Mouse (Mus musculus): ENCODE results near the gene Elof1. TPM values are rescaled to one million over a fixed set of nuclear protein-coding genes. Genes with fewer than 3 reads are reported as not detected.
"Not testable (repeated sequence)": the region's sequence is repeated elsewhere in the genome, so short reads cannot be mapped to it uniquely, and the experiment has no call there.

Gene Elof1
- total RNA-seq (2021): 10 to 100 TPM; 60.4 to 60.7 TPM
- long read RNA-seq, transcript Elof1-204 (3 exons, 567 nt): minor isoform, 5 of 103 reads
- long read RNA-seq, transcript Elof1-201 (3 exons, 888 nt): major isoform, 91 of 103 reads
- long read RNA-seq, partial matches to known transcripts: 0 of 103 reads
- long read RNA-seq, other reads (novel, unspliced or antisense): 2 of 103 reads

DNA sequence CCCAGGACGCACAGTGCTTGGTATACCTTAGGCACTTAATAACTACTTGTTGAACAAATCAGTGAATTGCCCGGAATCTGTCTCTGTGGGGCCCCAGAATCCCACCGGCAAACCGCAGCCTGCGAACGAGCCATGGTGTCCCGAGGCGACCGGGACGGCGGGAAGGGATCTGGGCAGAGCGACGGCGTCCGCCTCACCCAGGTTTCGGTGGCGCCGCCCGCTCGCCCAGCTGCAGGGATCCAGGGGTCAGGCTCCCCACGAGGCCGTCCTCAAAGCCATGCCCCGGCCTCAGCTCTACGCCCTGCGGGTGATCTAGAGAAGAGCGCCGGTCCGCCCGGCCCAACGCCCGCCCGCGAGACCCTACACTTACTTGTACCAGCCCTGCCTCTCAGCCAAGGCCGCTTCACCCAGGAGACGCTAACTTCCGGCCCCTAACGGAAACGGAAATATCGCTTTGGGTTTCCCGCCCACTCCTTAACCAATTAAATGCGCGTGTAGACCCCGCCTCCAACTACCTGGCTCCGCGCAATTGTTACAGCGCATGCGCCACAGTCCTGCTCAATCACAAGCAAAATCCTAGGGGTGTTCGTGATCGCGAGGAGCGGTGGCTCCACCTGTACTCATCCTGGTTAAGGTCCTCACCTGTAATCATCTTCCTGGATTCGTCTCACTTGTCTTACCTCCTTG is at the start of gene Elof1:
Gene Elof1 (minus strand): TSS at position 433 of the 687 bp plus-strand sequence.
- DNase-seq (ENCODE audit: low spot score in 2 of 2): peak; percentile 92 to 94

DNA sequence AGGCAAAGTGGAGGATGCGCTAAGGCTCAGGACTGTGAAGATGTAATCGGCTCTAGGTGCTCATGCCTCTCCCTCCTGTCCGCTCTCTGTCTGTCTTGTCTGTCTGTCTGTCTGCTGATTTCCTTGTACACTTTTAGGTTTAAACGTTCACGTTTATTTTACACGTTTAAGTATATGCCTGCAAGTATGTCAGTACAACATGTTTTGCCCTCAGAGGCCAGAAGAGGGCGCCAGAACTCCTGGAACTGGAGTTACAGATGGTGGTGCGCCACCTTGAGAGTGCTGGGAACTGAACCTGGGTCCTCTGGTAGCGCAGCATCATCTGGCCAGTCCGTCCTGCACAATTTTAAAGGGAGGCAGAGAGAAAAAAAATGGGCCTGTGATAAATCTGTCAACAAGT is 49.7 kb upstream of the Elof1 start:
- no peak for DNase-seq (ENCODE audit: low spot score in 2 of 2)

DNA sequence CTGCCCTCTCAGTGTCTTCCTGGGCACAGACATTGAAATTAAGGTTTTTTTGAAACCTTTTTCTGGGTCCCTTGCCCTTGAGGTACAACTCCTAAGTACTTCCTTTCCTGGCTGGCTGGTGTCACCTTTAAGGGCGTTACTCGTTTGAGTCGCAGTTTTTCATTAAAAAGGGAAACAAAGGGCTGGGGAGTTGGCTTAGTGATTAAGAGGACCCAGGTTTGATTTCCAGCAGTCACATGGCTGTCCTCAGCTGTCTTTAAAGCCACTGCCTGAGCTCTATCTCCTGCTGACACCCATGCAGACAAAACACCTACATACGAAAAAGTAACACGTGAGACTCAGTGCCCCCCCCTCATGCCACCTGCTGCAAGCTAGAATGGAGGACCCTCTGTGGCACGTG is 49.0 kb upstream of the Elof1 start:
- DNase-seq (ENCODE audit: low spot score in 2 of 2): no peak

DNA sequence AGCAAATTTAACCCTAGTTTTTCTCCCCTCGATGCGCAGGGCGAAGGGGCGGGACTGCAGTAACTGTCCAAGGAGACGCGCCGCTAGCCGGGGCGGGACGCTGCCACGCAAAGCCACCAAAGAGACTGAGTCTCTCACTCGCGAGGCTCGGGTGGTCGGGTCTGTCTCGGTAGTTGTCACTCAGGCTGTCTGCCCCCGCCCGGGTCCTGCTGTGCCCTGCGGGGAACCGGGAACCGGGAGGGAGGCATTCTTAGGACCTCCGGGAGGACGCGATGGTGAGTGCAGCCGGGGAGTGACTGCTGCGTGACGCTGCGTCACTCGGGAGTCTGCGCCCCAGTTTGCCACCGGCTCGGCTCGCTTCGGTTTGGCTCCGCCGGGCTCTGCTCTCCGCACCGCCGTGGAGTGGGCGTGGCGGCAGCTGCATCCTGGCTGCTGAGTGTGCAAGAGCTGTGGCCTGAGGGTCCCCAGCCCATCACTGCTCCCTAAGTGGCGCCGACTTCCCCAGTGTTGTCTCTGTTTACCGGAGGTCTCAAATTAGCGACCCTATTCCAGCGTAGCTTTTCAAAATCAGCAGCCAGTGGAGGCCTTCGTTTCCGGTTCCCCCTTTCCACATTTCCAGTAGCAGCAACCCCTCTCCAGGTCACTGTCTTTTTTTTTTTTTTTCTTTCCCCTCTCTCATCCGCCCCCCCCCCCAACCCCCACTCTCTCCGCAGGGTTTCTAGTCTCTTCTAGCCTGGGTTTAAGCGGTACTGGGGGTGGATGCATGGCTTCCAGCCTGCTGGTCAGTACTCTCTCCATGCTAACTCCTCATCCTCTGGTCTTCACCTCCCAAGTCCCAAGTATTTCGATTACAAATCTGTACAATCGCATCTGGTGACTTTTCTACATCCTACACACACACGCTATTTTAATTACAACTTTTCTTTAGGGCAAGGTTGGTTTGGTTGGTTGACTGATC is 48.0 kb upstream of the Elof1 start:
- peak; percentile 53 to 60 for DNase-seq (ENCODE audit: low spot score in 2 of 2)

DNA sequence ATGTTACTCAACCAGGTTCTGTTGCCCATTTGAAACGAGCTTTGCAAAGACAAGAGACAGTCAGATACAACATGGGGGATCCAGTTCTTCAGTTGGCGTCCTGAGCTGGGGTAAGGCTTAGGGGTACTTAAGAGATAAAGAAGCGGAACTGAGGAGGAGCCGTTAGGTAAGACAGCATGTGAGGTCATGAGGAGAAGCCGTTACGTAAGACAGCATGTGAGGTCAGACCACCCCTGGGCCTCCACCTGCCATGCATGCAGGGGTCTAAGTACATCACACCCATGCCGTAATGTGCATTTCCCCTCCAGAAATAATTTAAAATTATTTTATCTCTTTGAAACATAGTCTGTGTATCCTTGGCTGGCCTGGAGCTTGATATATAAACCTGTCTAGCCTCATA is 45.9 kb upstream of the Elof1 start:
- no peak for DNase-seq (ENCODE audit: low spot score in 2 of 2)

DNA sequence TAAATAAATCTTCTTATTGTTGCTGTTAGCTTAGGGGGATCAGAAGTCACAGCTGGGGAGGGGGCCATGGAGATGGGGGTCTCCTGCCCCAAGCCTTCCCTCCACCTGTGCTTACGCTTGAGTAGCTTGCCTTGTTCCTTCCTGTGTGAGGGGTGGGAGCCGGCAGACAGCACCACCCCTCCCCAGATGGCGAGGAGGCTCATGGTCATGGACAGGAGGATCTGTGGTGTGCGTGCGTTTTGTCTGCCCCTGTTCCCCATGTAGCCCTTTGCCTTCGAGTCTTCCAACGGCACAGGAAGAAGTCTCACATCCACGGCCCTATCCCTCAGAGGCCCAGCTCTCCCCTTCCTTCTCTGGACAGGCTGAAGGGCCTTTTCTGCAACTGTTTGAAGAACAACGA is 45.3 kb upstream of the Elof1 start:
- no peak for DNase-seq (ENCODE audit: low spot score in 2 of 2)

GRCm38 (mm10) chr9:22161299-22161698 is 44.3 kb upstream of the Elof1 start:
- no peak for DNase-seq (ENCODE audit: low spot score in 2 of 2)

DNA sequence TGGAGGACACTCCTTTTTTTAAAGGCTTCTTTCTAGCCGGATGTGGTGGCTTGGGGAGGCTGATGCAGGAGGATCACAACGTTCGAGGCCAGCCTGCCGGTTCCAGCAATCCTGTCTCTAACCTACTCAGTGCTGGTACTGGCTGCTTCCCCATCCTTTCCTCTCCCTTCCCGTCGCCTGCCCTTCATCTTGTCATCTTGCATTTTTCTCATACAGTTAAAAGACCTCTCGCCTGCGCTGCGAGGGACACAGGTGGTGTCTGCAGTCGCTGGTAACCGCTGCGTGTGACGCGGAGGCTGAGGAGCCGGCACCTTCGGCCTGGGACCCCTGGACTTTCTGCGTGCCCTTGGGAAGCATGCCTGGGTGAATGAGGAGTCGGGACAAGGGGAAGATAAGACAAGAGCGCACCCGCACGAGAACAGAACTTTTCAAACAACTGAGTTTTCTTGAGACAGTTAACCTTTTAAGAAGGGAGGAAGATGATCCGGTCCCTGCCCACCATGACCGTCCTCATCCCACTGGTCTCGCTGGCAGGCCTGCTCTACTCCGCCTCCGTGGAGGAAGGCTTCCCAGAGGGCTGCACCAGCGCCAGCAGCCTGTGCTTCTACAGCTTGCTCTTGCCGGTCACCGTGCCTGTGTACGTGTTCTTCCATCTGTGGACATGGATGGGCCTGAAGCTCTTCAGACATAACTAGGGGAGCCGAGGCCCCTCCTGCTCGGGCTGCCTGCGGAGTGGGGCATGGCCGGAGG is 40.7 kb upstream of the Elof1 start:
- DNase-seq (ENCODE audit: low spot score in 2 of 2): peak in 1 of 2 experiments; percentile 28

DNA sequence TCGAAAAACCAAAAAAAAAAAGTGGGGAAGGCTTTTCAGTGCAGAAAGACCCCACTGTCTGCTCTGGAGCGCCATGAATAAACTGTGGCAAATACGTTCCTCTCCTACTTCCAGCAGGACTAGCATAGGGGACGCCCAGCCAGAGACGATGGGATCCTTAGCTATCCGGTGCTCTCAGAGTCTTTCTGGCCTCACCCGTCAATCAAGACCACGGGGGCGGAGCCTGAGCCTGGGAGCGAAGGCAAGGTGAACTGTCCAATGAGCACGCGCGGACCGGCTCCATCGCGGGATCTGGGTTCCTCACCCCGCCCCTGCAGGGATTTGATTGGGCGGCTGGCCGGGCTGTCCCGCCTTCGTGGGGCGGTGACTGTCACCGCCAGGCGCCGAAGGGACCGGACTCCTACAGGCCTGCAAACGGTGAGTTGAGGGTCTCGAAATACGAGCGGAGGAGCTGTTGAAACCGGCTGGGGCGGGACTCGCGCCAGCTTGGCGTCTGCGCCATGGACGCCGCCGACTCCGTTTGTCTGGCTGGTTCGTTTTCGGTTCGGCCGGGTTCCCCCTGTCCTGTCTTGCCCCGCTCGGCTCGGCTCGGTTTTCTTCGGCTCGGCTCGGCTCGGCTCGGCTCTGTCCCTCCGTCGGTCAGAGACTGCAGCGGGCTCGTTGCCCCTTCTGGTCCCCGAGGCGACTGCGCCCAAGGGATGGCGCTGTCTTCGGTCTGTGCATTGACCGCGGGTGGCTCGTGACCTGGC is 39.7 kb upstream of the Elof1 start, which contains the start of gene Pigyl:
Gene Pigyl (plus strand): TSS at position 350 of the 749 bp plus-strand sequence.
- peak; percentile 98 to 99 for DNase-seq (ENCODE audit: low spot score in 2 of 2)

- peak; percentile 70 to 79 for DNase-seq (ENCODE audit: low spot score in 2 of 2)
Measured at GRCm38 (mm10) chr9:22155614-22156013, 38.6 kb upstream of the Elof1 start.

GRCm38 (mm10) chr9:22153810-22154209 is 36.8 kb upstream of the Elof1 start:
- DNase-seq (ENCODE audit: low spot score in 2 of 2): no peak

DNA sequence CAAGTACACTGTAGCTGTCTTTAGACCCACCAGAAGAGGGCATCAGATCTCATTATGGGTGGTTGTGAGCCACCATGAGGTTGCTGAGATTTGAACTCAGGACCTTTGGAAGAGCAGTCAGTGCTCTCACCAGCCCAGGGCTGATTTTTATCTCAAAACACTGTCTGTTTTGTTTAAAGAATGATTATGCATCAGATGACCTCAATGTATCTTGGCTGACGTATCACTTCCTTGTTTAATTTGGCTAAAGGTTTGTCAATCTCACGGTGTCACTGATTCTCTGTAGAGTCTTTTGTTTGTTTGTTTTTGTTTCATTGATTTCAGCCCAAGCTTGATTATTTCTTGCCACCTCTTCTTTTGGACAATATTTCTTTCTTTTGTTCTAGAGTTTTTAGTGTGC is 34.0 kb upstream of the Elof1 start:
- DNase-seq (ENCODE audit: low spot score in 2 of 2): no peak

- DNase-seq (ENCODE audit: low spot score in 2 of 2): not testable (repeated sequence)
Measured at GRCm38 (mm10) chr9:22150249-22150693, 33.3 kb upstream of the Elof1 start.

DNA sequence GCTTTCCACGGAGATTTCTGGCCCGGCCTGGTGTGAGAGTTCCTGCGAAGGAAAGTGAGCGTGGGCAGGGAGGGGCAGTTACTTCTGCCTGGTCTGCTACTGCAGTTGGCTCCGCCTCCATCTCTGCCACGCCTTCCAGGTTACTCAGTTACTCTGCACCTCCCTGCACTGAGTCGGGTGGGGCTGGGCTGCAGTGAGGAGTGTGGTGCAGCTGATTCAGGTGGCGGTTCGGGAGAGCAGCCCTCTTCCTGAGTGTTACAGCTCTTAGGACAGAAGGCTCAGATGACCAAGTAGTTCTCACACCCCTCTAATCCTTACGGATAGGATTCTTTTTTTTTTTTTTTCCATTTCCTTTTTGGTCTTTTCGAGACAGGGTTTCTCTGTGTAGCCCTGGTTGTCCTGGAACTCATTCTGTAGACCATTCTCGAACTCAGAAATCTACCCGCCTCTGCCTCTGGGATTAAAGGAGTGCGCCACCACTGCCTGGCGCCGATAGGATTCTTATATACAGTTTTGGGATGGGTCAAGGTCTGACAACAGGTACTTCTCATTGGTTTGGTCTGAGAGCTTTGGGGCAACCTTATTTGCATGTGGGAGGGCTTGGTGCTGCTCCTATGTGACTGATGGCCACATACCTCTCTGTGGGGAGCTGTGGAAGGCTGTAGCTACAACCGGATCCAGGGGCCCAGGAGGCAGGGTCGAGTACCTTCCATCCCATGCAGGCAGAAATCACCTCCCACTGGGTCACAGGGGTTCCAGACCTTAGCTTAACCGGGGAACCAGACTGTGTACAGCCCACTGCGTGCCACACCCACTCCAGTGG is 32.7 kb upstream of the Elof1 start:
- no peak for DNase-seq (ENCODE audit: low spot score in 2 of 2)

DNA sequence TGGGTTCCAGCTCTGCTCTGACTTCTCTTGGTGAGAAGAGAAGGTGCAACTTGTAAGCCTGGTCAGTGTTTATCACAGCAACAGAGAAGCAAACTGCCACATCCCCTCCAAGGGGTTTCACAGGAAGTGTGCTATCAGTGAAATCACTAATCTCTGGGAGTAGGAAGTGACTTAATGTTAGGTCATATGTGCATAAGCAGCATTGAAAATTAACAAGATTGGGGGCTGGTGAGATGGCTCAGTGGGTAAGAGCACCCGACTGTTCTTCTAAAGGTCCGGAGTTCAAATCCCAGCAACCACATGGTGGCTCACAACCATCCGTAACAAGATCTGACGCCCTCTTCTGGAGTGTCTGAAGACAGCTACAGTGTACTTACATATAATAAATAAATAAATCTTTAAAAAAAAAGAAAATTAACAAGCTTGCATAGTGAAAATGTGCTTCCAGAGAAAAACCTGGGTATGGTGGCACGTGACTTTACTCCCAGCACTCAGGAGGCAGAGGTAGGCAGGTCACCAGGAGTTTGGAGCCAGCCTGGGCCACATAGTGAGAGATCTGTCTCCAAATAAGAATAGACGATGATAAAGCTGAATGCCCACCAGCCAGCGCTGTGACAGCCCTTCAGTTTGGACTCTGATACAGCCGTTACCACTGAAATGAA is 27.5 kb upstream of the Elof1 start:
- DNase-seq (ENCODE audit: low spot score in 2 of 2): no peak

GRCm38 (mm10) chr9:22143108-22144037 is 26.4 kb upstream of the Elof1 start:
- peak; percentile 90 to 91 for DNase-seq (ENCODE audit: low spot score in 2 of 2)

DNA sequence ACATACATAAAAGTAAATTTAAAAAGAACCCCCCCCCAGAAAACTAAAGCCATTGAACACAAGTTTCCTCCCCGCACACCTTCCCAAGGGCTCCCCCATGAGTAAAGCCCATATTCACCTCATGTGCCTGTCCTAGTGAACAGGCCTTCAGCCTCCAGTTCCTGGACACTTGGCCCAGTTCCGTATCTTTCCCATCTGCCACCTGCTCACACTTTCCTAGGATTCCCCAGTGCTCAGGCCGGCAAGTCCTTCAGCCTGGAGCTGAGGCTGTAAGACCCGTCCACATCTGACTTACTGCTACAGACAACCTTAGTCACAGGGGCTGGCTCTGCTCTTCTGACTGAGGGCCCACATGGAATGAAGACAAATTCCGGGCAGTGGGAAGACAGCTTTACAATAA is 22.8 kb upstream of the Elof1 start:
- no peak for DNase-seq (ENCODE audit: low spot score in 2 of 2)

DNA sequence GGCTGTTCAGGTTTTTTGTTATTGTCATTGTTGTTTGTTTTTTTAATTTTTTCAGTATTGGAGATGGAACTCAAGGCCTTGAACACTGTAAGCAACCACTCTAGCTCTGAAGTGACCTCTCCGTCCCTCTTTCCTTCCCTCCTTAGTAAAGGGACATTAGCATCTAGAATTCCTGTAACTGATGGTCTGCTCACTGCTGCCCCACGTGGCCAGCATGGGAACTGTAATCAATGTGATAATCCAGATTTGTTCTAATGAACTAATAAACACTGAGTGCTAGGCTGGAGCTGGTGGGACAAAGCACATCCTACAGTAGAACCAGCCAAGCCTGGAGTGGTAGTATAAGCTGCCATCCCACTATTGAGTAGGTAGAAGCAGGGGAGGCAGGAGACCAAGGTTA is 21.5 kb upstream of the Elof1 start:
- DNase-seq (ENCODE audit: low spot score in 2 of 2): peak; percentile 42 to 50
